Mouse (Mus musculus): ENCODE measurements around the gene Rpap3. TPM values are rescaled to one million over a fixed set of nuclear protein-coding genes. Genes with fewer than 3 reads are reported as not detected.

Rpap3 gene
- polyA plus RNA-seq, 1 experiment from 2014 or later, result 44.1 TPM

DNA sequence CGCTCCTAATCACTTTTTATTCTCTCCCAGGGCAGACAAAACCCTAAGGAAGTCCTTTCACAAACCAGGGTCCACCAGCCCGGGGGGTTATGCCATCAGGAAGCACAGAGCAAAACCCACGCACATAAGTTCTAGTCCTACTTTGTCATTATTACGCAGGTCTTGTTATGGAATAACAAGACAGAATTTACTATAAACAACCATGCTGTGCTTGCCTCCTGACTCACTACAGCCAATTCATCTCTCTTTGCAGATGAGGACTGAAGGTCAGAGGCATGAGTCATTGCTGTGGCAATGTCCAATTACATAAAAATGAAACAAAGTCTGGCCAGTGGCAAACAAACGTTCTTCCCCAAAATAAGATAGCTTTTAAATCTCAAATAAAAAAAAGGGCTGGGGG lies 12.2 kb downstream of the Rpap3 start:
- no peak for DNase-seq (ENCODE audit: low spot score)
- Histone ChIP-seq H3K9ac (ENCODE audit: low read depth, low read length) (no peak overlapping the region), H3K27me3 (ENCODE audit: control insufficient read depth, insufficient read depth, low read length) (no peaks in the 10 kb centered on the region), H3K27ac (ENCODE audit: low read depth, low read length) (no peak overlapping the region), H3K4me3 (ENCODE audit: low read depth, low read length) (no peak overlapping the region), H3K4me1 (replicated peaks; ENCODE audit: control insufficient read depth, insufficient read depth, low read length) (no peaks in the 10 kb centered on the region), H3K9me3 (ENCODE audit: control insufficient read depth, low read length) (no peaks in the 10 kb centered on the region), H3K36me3 (ENCODE audit: control insufficient read depth, insufficient read depth, low read length) (peaks cover 7% of the 10 kb centered on the region), H3K4me2 (replicated peaks; ENCODE audit: low read depth, low read length) (no peak overlapping the region)
- WGBS, result 94% methylated on average over 5 of the region's 5 CpGs
- ATAC-seq (ENCODE audit: low FRiP score), result no peak

DNA sequence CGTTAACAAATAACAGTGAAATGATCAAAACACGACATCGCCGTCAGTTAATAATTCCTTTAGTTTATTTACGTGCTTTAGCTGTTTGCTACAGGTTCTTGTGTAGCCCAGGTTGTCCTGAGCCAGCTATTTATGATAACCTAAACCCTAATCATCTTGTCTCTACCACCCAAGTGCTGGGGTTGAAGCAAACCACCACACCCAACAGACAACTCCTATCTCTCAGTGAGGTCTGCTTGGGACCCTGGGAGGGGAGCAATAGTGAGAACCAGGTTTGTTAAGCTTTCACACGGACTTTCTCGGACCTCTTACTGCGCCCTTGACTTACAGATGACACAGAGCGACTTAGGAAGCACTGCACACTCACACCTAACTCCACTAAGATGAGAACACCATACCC lies 21.5 kb downstream of the Rpap3 start:
- ATAC-seq (ENCODE audit: low FRiP score) (no peak), DNase-seq (ENCODE audit: low spot score) (no peak)
- no peaks in the 10 kb centered on the region for H3K9me3 ChIP-seq (ENCODE audit: control insufficient read depth, low read length)
- no peak overlapping the region for H3K4me3 ChIP-seq (ENCODE audit: low read depth, low read length)
- no peak overlapping the region for H3K9ac ChIP-seq (ENCODE audit: low read depth, low read length)
- no peak overlapping the region for H3K27ac ChIP-seq (ENCODE audit: low read depth, low read length)
- no peak overlapping the region for H3K4me2 ChIP-seq (replicated peaks; ENCODE audit: low read depth, low read length)
- H3K27me3 ChIP-seq (ENCODE audit: control insufficient read depth, insufficient read depth, low read length), result no peaks in the 10 kb centered on the region
- no peaks in the 10 kb centered on the region for H3K4me1 ChIP-seq (replicated peaks; ENCODE audit: control insufficient read depth, insufficient read depth, low read length)
- H3K36me3 ChIP-seq (ENCODE audit: control insufficient read depth, insufficient read depth, low read length), result peaks cover 10% of the 10 kb centered on the region; the same call in 1 of the 2 replicates
- 95% methylated on average over 9 of the region's 9 CpGs for WGBS

DNA sequence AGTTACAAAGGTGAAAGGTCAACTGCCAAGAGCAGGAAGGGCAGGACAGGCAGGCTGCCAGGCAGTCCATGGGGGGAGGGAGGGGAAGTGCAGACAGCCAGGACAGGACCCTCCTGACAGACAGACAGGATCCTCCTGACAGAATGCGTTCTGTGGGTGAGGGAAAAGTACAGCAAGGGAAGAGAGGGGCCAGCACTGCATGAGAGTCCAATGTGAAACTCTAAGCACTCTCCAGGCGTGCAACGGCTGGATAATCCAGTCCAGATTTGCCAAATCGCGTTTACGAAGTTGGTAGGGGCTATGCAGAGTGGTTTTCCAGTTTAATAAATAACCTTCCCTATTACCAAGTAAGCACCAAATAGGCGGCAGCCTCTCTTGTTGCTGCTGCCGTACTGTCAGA lies 23.6 kb downstream of the Rpap3 start:
- Histone ChIP-seq H3K27ac (ENCODE audit: low read depth, low read length) (no peak overlapping the region), H3K27me3 (ENCODE audit: control insufficient read depth, insufficient read depth, low read length) (no peaks in the 10 kb centered on the region), H3K36me3 (ENCODE audit: control insufficient read depth, insufficient read depth, low read length) (peaks cover 12% of the 10 kb centered on the region; the same call in 1 of the 2 replicates), H3K4me3 (ENCODE audit: low read depth, low read length) (no peak overlapping the region), H3K9me3 (ENCODE audit: control insufficient read depth, low read length) (no peaks in the 10 kb centered on the region), H3K9ac (ENCODE audit: low read depth, low read length) (no peak overlapping the region), H3K4me2 (replicated peaks; ENCODE audit: low read depth, low read length) (no peak overlapping the region), H3K4me1 (replicated peaks; ENCODE audit: control insufficient read depth, insufficient read depth, low read length) (no peaks in the 10 kb centered on the region)
- WGBS, result 86% methylated on average over 8 of the region's 8 CpGs
- DNase-seq (ENCODE audit: low spot score) (no peak), ATAC-seq (ENCODE audit: low FRiP score) (no peak)

DNA sequence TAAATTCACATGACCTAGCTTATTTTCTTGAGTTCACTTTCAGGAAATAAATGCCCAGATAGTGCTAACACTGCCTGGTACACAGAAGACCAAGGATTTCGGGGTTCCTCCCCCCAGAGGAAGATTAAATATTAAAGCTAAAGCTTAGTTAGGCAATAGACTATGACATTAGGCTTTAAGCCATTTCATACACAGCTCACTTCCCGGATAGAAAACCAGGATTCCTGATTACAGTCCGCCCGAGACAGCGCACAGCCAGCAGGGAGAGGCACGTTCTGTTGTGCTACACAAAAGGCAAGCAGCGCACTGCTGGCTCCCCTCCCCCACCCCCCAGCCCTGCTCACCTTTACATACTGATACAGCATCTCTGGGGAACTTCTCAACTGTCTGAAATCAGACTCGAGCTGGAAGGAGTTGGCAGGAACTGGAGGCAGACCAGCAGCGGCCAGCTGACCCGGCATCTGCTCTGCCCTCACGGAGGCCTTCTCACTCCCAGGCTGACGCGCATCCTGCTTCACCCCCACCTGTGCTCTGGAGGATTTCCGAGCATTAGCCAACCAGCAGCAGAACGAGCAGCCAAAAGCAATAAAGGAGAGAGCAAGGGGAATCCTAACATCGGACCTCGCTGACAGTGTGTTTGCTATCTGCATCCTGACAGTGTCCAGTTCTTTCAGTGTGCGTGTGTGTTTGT lies 25.5 kb downstream of the Rpap3 start:
- no peak overlapping the region for H3K4me3 ChIP-seq (ENCODE audit: low read depth, low read length)
- no peak overlapping the region for H3K4me2 ChIP-seq (replicated peaks; ENCODE audit: low read depth, low read length)
- no peak for ATAC-seq (ENCODE audit: low FRiP score)
- 87% methylated on average over 18 of the region's 18 CpGs for whole genome bisulfite sequencing
- peaks cover 12% of the 10 kb centered on the region; the same call in 1 of the 2 replicates for H3K36me3 ChIP-seq (ENCODE audit: control insufficient read depth, insufficient read depth, low read length)
- no peak for DNase-seq (ENCODE audit: low spot score)
- H3K4me1 ChIP-seq (replicated peaks; ENCODE audit: control insufficient read depth, insufficient read depth, low read length), result no peaks in the 10 kb centered on the region
- H3K9ac ChIP-seq (ENCODE audit: low read depth, low read length), result no peak overlapping the region
- no peak overlapping the region for H3K27ac ChIP-seq (ENCODE audit: low read depth, low read length)
- H3K27me3 ChIP-seq (ENCODE audit: control insufficient read depth, insufficient read depth, low read length), result no peaks in the 10 kb centered on the region
- no peaks in the 10 kb centered on the region for H3K9me3 ChIP-seq (ENCODE audit: control insufficient read depth, low read length)

DNA sequence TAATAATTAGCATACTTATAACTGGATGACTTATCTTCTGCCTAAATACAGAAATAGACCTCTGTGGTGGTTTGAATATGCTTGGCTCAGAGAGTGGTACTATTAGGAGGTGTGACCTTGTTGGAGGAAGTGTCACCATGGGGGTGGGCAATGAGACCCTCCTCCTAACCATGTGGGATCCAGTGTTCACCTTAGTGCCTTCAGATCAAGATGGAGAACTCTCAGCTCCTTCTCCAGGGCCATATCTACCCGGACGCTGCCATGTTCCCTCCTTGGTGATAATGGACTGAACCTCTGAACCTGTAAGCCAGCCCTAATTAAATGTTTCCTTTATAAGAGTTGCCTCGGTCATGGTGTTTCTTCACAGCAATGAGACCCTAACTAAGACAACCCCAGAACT lies 28.3 kb downstream of the Rpap3 start:
- Histone ChIP-seq H3K36me3 (ENCODE audit: control insufficient read depth, insufficient read depth, low read length) (peaks cover 16% of the 10 kb centered on the region), H3K27me3 (ENCODE audit: control insufficient read depth, insufficient read depth, low read length) (no peaks in the 10 kb centered on the region)
- ATAC-seq (ENCODE audit: low FRiP score), result no peak

DNA sequence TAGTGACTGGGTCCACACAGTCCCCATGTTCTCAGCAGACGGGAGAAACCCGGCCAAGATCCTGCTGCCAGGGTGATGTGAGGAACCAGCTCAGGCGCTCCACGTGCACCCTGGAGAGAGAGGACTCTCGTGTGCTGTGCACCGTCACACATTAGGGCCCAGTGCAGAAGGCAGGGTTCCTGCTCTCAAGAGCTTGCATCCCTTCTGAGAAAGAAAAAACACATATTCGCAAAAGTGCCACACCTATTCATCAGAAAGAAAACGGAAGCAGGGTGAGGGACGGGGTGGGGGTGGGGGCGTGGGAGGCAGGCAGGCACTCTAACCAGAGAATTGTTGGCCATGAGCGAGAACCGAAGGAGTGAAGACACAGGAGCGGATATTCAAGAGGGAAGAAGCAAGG lies 29.7 kb downstream of the Rpap3 start:
- DNase-seq (ENCODE audit: low spot score) (no peak), ATAC-seq (ENCODE audit: low FRiP score) (no peak)
- Histone ChIP-seq H3K4me3 (ENCODE audit: low read depth, low read length) (no peak overlapping the region), H3K36me3 (ENCODE audit: control insufficient read depth, insufficient read depth, low read length) (peaks cover 15% of the 10 kb centered on the region), H3K4me1 (replicated peaks; ENCODE audit: control insufficient read depth, insufficient read depth, low read length) (no peaks in the 10 kb centered on the region), H3K9ac (ENCODE audit: low read depth, low read length) (no peak overlapping the region), H3K9me3 (ENCODE audit: control insufficient read depth, low read length) (no peaks in the 10 kb centered on the region), H3K27me3 (ENCODE audit: control insufficient read depth, insufficient read depth, low read length) (no peaks in the 10 kb centered on the region), H3K4me2 (replicated peaks; ENCODE audit: low read depth, low read length) (no peak overlapping the region), H3K27ac (ENCODE audit: low read depth, low read length) (no peak overlapping the region)
- WGBS, result 90% methylated on average over 13 of the region's 13 CpGs

More for the DNA sequence above, 28.3 kb downstream of the Rpap3 start:
- no peaks in the 10 kb centered on the region for H3K9me3 ChIP-seq (ENCODE audit: control insufficient read depth, low read length)
- no peak overlapping the region for H3K4me2 ChIP-seq (replicated peaks; ENCODE audit: low read depth, low read length)
- DNase-seq (ENCODE audit: low spot score), result no peak
- no peaks in the 10 kb centered on the region for H3K4me1 ChIP-seq (replicated peaks; ENCODE audit: control insufficient read depth, insufficient read depth, low read length)
- no peak overlapping the region for H3K27ac ChIP-seq (ENCODE audit: low read depth, low read length)
- no peak overlapping the region for H3K9ac ChIP-seq (ENCODE audit: low read depth, low read length)
- H3K4me3 ChIP-seq (ENCODE audit: low read depth, low read length), result no peak overlapping the region
- WGBS, result 96% methylated on average over 3 of the region's 3 CpGs

DNA sequence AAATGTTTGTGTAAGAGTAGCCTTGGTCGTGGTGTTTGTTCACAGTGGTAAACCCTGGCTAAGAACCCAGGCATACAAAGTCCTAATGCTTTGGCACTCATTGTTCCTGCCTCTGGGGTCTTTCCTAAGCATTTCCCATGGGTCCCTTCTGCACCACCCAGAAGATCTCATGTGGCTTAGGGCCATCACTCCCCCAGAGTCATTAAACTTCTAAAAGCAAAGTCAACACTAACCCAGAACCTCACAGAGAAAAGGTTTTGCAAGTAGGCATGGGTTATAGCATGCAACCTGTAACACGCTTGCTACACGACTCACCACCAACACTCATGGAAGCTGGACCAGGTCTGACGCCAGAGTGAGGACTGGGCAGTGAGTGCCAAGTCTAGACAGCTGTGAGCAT lies 31.2 kb downstream of the Rpap3 start:
- H3K27me3 ChIP-seq (ENCODE audit: control insufficient read depth, insufficient read depth, low read length), result no peaks in the 10 kb centered on the region
- H3K27ac ChIP-seq (ENCODE audit: low read depth, low read length), result no peak overlapping the region
- no peak overlapping the region for H3K9ac ChIP-seq (ENCODE audit: low read depth, low read length)
- H3K4me3 ChIP-seq (ENCODE audit: low read depth, low read length), result no peak overlapping the region
- DNase-seq (ENCODE audit: low spot score) (no peak), ATAC-seq (ENCODE audit: low FRiP score) (no peak)
- H3K9me3 ChIP-seq (ENCODE audit: control insufficient read depth, low read length), result no peaks in the 10 kb centered on the region
- no peaks in the 10 kb centered on the region for H3K4me1 ChIP-seq (replicated peaks; ENCODE audit: control insufficient read depth, insufficient read depth, low read length)
- no peak overlapping the region for H3K4me2 ChIP-seq (replicated peaks; ENCODE audit: low read depth, low read length)
- H3K36me3 ChIP-seq (ENCODE audit: control insufficient read depth, insufficient read depth, low read length), result peaks cover 15% of the 10 kb centered on the region
- 93% methylated on average over 4 of the region's 4 CpGs for WGBS

DNA sequence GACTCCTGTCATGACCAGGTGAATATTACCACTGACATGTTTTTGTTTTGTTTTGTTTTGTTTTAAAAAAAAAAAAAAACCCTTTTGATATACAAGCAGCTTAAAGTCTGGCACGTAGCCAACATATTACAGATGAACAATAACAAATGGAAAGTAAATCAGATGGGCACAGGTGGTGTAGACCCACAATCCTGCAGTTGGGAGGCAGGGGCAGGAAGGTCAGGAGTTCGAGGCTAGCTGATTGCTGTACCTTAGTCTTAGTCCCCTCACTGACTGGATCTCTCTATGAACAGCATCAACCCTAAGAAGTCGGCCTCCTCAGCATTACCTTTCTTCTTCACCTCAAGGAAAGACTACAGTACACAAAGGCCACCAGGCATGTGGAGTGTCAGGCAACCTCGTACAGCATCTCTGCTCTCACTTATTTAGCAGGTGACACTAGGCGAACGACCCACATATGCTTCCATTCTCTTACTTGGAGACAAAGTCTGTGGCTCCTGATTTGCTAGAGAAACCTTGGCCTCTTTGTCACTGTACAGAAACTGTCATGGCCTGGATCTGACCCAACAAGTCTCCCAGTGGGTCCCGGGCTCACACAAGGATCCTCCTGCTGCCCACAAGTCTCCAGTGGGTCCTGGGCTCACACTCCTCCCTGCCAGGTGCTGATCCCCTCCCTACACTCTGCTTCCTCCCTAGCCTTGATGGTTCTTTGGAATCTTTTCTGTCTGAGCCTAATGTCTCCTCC lies 32.2 kb downstream of the Rpap3 start:
- Histone ChIP-seq H3K4me3 (ENCODE audit: low read depth, low read length) (no peak overlapping the region), H3K36me3 (ENCODE audit: control insufficient read depth, insufficient read depth, low read length) (peaks cover 15% of the 10 kb centered on the region), H3K9ac (ENCODE audit: low read depth, low read length) (no peak overlapping the region), H3K4me2 (replicated peaks; ENCODE audit: low read depth, low read length) (no peak overlapping the region), H3K27me3 (ENCODE audit: control insufficient read depth, insufficient read depth, low read length) (no peaks in the 10 kb centered on the region), H3K27ac (ENCODE audit: low read depth, low read length) (no peak overlapping the region), H3K4me1 (replicated peaks; ENCODE audit: control insufficient read depth, insufficient read depth, low read length) (no peaks in the 10 kb centered on the region), H3K9me3 (ENCODE audit: control insufficient read depth, low read length) (no peaks in the 10 kb centered on the region)
- WGBS, result 95% methylated on average over 7 of the region's 7 CpGs
- DNase-seq (ENCODE audit: low spot score) (no peak), ATAC-seq (ENCODE audit: low FRiP score) (no peak)
